Mouse (Mus musculus) thymus, postnatal 10 days (tissue): ENCODE measurements around the gene Tlx2.

Experiments used
- DNase-seq, 2 experiments: peaks; one replicate each; pipeline ENCODE4 v3.0.0; 2021; ENCODE audit warnings: low spot score in 2 of 2

Tlx2 gene

GRCm38 (mm10) chr6:83070247-83070310, at the start of gene Tlx2:
Gene Tlx2, minus strand, starts transcription at chr6:83070293.
- DNase-seq = no peak

GRCm38 (mm10) chr6:83119734-83120051, 49.6 kb upstream of the Tlx2 start:
- no peak for DNase-seq

- DNase-seq = no peak
Measured at GRCm38 (mm10) chr6:83118825-83119733, 49.0 kb upstream of the Tlx2 start.

- DNase-seq = no peak
Measured at GRCm38 (mm10) chr6:83118369-83118768, 48.3 kb upstream of the Tlx2 start.

GRCm38 (mm10) chr6:83117616-83118015, 47.5 kb upstream of the Tlx2 start:
- no peak for DNase-seq

- DNase-seq = no peak
Measured at GRCm38 (mm10) chr6:83117165-83117438, 47.0 kb upstream of the Tlx2 start.

GRCm38 (mm10) chr6:83116373-83117164, 46.5 kb upstream of the Tlx2 start:
- DNase-seq = no peak

- peak in 1 of 2 experiments; percentile 38 for DNase-seq
Measured at GRCm38 (mm10) chr6:83115682-83116372, 45.7 kb upstream of the Tlx2 start.

GRCm38 (mm10) chr6:83115011-83115671, 45.0 kb upstream of the Tlx2 start, which contains the start of gene Mogs:
Gene Mogs, plus strand, starts transcription at chr6:83115496.
- peak; percentile 85 to 89 for DNase-seq

- no peak for DNase-seq
Measured at GRCm38 (mm10) chr6:83111510-83112136, 41.5 kb upstream of the Tlx2 start.

- peak; percentile 59 to 65 for DNase-seq
Measured at GRCm38 (mm10) chr6:83108762-83109668, 38.9 kb upstream of the Tlx2 start, which contains the start of gene Mrpl53. Gene Mrpl53, plus strand, starts transcription at chr6:83109040.

- peak; percentile 68 to 88 for DNase-seq
Measured at GRCm38 (mm10) chr6:83107566-83108400, 37.7 kb upstream of the Tlx2 start.

- DNase-seq = no peak
Measured at GRCm38 (mm10) chr6:83104158-83104557, 34.1 kb upstream of the Tlx2 start.

GRCm38 (mm10) chr6:83103130-83103650, 33.1 kb upstream of the Tlx2 start:
- DNase-seq = no peak

- peak; percentile 71 to 82 for DNase-seq
Measured at GRCm38 (mm10) chr6:83101688-83102556, 31.8 kb upstream of the Tlx2 start.

- peak; percentile 89 to 90 for DNase-seq
Measured at GRCm38 (mm10) chr6:83101316-83101687, 31.2 kb upstream of the Tlx2 start, which contains the start of the genes Ccdc142 and Gm42688. Gene Ccdc142, plus strand, starts transcription at chr6:83101601. Gene Gm42688, plus strand, starts transcription at chr6:83101617.

GRCm38 (mm10) chr6:83098411-83098810, 28.3 kb upstream of the Tlx2 start:
- DNase-seq = no peak

- peak in 1 of 2 experiments; percentile 49 for DNase-seq
Measured at GRCm38 (mm10) chr6:83095968-83096367, 25.9 kb upstream of the Tlx2 start.
